Mouse (Mus musculus): ENCODE data around the gene Ahdc1. TPM values are rescaled to one million over a fixed set of nuclear protein-coding genes. Genes with fewer than 3 reads are reported as not detected.
A peak's percentile ranks its signal among the peaks of the same experiment; 100 is the strongest.

Ahdc1 gene
- polyA plus RNA-seq, 1 experiment from 2014 or later = 10.1 TPM

- Histone ChIP-seq H3K9me3 (replicated peaks) (no peaks in the 10 kb centered on the region), H3K9ac (no peak overlapping the region), H3K4me3 (replicated peaks) (no peak overlapping the region), H3K27ac (no peak overlapping the region), H3K4me1 (peaks cover 68% of the 10 kb centered on the region), H3K4me2 (no peak overlapping the region), H3K27me3 (no peaks in the 10 kb centered on the region), H3K36me3 (peaks cover 12% of the 10 kb centered on the region)
- ATAC-seq (replicated peaks; ENCODE audit: low FRiP score) = no peak
- 84% methylated on average over 1 of the region's 1 CpGs for WGBS
Observed at GRCm38 (mm10) chr4:133035446-133035845, 24.4 kb downstream of the Ahdc1 start.

DNA sequence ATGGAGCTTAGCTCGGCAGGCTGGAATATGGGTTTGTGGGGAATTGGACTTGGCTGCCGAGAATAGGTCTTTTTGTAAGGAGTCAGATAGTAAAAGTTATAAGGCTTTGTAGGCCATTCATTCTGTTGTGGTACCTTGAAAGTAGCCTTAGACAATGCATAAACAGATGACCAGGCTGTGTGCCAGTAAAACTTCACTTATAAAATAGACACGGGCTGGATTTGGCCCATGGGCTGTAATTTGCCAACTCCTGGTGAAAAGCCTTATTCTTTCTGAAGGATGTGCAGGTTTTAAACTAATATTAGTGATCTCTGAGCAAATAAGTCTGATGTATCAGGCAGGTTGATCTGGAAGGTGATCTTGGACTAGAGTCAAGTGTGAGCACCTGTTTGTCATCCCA is 24.9 kb downstream of the Ahdc1 start:
- Histone ChIP-seq H3K4me1 (peaks cover 68% of the 10 kb centered on the region), H3K4me3 (replicated peaks) (no peak overlapping the region), H3K27ac (no peak overlapping the region), H3K27me3 (no peaks in the 10 kb centered on the region), H3K9ac (no peak overlapping the region), H3K36me3 (peaks cover 11% of the 10 kb centered on the region), H3K4me2 (no peak overlapping the region), H3K9me3 (replicated peaks) (no peaks in the 10 kb centered on the region)
- WGBS = 75% methylated on average over 3 of the region's 3 CpGs
- ATAC-seq (replicated peaks; ENCODE audit: low FRiP score) = no peak

DNA sequence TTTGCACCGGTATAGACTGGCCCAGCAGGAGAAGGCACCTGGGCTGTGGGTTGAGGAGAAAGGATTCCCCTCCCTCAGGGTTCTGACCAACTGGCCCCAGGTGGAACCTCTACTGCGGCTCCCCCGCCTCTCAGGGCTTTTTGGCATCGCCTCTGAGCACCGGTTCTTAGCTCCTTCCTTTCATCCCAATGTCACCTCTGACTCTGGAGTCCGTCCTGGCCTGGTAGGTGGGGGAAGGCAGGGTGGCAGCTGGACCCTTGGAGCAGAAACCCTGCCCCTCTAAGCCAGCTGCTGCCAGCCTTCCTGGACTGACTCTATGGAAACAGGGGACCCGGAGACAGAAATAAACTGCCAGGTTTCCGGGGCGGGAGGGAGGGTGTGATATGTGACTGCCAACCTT is 26.2 kb downstream of the Ahdc1 start:
- WGBS = 30% methylated on average over 9 of the region's 9 CpGs
- H3K4me3 ChIP-seq (replicated peaks) = no peak overlapping the region
- no peaks in the 10 kb centered on the region for H3K36me3 ChIP-seq
- peaks cover 81% of the 10 kb centered on the region for H3K4me1 ChIP-seq
- ATAC-seq (replicated peaks; ENCODE audit: low FRiP score) = no peak
- H3K27me3 ChIP-seq = no peaks in the 10 kb centered on the region
- H3K9ac ChIP-seq = no peak overlapping the region
- no peaks in the 10 kb centered on the region for H3K9me3 ChIP-seq (replicated peaks)
- H3K27ac ChIP-seq = no peak overlapping the region
- peak overlapping the region; percentile 99 for H3K4me2 ChIP-seq

- peak overlapping the region; percentile 99 for H3K4me2 ChIP-seq
- no peaks in the 10 kb centered on the region for H3K36me3 ChIP-seq
- H3K9ac ChIP-seq = no peak overlapping the region
- 26% methylated on average over 6 of the region's 6 CpGs for WGBS
- peak overlapping the region; percentile 96; the same call in 1 of the 2 replicates for H3K27ac ChIP-seq
- no peaks in the 10 kb centered on the region for H3K9me3 ChIP-seq (replicated peaks)
- peaks cover 84% of the 10 kb centered on the region for H3K4me1 ChIP-seq
- H3K4me3 ChIP-seq (replicated peaks) = peak overlapping the region; percentile 68
- H3K27me3 ChIP-seq = no peaks in the 10 kb centered on the region
- ATAC-seq (replicated peaks; ENCODE audit: low FRiP score) = no peak
Observed at GRCm38 (mm10) chr4:133037798-133038197, 26.7 kb downstream of the Ahdc1 start.

DNA sequence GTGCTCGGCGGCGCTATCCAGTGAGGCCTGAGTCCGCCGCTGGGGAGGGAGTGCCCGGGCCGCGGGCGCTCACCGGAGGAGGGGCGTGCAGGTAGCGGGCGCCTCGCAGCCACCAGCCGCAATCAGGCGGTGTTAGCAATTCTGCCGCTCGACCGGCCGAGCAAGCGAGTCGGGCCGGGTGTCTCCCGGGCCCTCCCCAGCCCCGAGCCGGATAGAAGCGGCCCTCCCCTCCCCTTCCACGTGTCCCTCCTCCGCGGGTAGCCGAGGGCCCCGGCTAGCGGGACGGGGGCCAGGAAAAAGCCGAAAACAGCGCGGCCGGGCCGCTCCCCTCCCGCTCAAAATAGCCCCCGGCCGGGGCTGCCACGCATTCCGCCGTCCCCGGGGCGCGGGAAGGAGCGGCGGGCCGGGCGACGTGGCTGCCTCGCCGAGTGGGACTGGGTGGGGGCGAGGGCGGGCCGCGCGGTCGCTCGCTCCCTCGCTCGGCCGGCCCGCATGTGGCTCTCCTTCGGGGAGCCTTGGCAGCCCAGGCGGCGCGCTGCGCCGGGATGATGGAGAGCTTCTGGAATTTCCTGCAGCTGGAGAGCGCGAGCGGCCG is 27.6 kb downstream of the Ahdc1 start:
- Histone ChIP-seq H3K4me2 (peak overlapping the region; percentile 99), H3K9me3 (replicated peaks) (no peaks in the 10 kb centered on the region), H3K36me3 (no peaks in the 10 kb centered on the region), H3K9ac (peak overlapping the region; percentile 70), H3K4me1 (peaks cover 91% of the 10 kb centered on the region), H3K27ac (peak overlapping the region; percentile 96), H3K4me3 (replicated peaks) (peak overlapping the region; percentile 68), H3K27me3 (no peaks in the 10 kb centered on the region)
- peak; percentile 58 for ATAC-seq (replicated peaks; ENCODE audit: low FRiP score)
- whole genome bisulfite sequencing = under 1% methylated on average over 75 of the region's 76 CpGs

GRCm38 (mm10) chr4:133039116-133039819 is 28.2 kb downstream of the Ahdc1 start:
- ATAC-seq (replicated peaks; ENCODE audit: low FRiP score) = peak; percentile 23; the same call in 1 of the 2 replicates

DNA sequence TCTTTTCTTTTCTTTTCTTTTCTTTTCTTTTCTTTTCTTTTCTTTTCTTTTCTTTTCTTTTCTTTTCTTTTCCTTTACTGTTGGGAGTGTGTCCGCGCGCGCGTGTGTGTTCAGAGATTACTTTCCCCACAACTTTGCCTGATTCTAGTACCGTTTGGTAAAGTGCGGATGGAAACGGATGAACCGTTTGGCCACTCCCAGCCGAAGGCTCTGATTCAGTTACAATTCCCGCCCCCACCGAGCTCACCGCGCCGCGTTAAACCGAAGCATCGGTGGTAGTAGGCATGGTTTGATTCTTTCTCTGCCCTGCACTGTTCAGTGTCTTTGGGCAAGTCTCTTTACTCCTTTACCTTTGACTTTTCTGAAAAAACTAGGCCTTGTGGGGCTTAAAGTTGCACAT is 28.8 kb downstream of the Ahdc1 start:
- WGBS = 14% methylated on average over 18 of the region's 18 CpGs
- peak overlapping the region; percentile 70 for H3K9ac ChIP-seq

More at GRCm38 (mm10) chr4:133039116-133039819, 28.2 kb downstream of the Ahdc1 start:
- Histone ChIP-seq H3K4me3 (replicated peaks) (peak overlapping the region; percentile 68), H3K27ac (peak overlapping the region; percentile 96), H3K4me2 (peak overlapping the region; percentile 99), H3K9ac (peak overlapping the region; percentile 70), H3K36me3 (no peaks in the 10 kb centered on the region), H3K9me3 (replicated peaks) (no peaks in the 10 kb centered on the region), H3K4me1 (peaks cover 95% of the 10 kb centered on the region), H3K27me3 (no peaks in the 10 kb centered on the region)
- WGBS = under 1% methylated on average over 66 of the region's 77 CpGs

DNA sequence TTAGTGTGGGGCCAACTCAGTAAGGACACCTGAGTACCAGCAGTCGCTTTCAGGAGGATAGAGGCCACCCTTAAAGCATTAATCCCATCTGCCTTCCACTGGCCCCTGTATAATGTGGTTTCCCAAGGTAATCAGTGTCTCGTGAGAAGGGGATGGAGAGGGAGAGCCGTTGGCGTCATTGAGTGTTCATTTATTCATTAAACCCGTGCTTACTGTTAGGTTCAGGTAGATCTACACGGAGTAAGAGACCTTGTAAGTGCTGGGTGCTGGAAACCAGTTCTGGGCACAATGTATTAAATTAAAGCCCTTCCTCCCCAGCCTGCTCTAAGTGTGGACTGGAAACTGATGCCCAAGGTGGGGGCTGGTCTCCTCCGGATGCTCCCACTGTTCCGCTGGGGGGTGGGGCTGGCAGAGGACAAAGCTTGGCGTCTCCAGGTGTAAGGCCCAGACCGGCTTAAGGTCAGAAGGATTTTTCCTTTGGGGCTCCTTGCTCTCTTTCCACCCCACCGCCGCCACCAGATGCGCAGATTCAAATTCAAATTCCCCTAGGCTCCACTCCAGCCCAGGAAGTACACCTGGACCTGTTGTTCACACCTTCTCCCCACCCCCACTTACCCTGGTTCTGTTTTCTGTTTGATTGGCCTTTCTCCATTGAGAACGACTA is 29.3 kb downstream of the Ahdc1 start:
- no peak for ATAC-seq (replicated peaks; ENCODE audit: low FRiP score)
- Histone ChIP-seq H3K27me3 (no peaks in the 10 kb centered on the region), H3K4me2 (peak overlapping the region; percentile 99), H3K4me3 (replicated peaks) (peak overlapping the region; percentile 68), H3K36me3 (no peaks in the 10 kb centered on the region), H3K4me1 (peaks cover 97% of the 10 kb centered on the region), H3K27ac (peak overlapping the region; percentile 96), H3K9ac (no peak overlapping the region), H3K9me3 (replicated peaks) (no peaks in the 10 kb centered on the region)
- WGBS = 28% methylated on average over 14 of the region's 14 CpGs

More for the DNA sequence above, 28.8 kb downstream of the Ahdc1 start:
- H3K4me2 ChIP-seq = peak overlapping the region; percentile 99
- H3K9me3 ChIP-seq (replicated peaks) = no peaks in the 10 kb centered on the region
- H3K4me1 ChIP-seq = peaks cover 96% of the 10 kb centered on the region
- no peaks in the 10 kb centered on the region for H3K27me3 ChIP-seq
- H3K27ac ChIP-seq = peak overlapping the region; percentile 96
- H3K4me3 ChIP-seq (replicated peaks) = peak overlapping the region; percentile 68
- no peak for ATAC-seq (replicated peaks; ENCODE audit: low FRiP score)
- no peaks in the 10 kb centered on the region for H3K36me3 ChIP-seq

DNA sequence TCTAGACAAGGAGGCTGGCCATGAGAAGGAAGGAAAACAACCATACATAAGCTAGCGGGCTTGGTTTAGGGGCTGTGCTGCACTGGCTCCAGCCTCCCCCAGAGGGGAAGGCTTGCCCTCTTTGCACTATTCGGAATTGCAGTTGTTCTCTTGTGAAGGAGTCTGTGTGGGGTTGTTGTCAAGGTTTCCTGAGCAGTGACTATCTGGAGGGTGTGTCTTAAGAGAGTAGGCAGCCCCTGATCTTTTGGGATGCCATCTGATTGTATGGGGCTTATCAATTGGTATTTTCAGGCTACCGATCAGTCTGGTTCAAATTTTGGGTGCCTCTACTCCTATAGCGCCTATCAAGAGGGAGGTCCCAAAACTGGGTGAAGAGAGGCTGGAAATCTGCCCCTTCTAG is 31.2 kb downstream of the Ahdc1 start:
- Histone ChIP-seq H3K4me2 (peak overlapping the region; percentile 99), H3K27ac (peak overlapping the region; percentile 95), H3K36me3 (no peaks in the 10 kb centered on the region), H3K27me3 (no peaks in the 10 kb centered on the region), H3K4me1 (peaks cover 99% of the 10 kb centered on the region), H3K4me3 (replicated peaks) (peak overlapping the region; percentile 20), H3K9me3 (replicated peaks) (no peaks in the 10 kb centered on the region), H3K9ac (peak overlapping the region; percentile 19; the same call in 1 of the 2 replicates)
- 18% methylated on average over 4 of the region's 4 CpGs for whole genome bisulfite sequencing
- ATAC-seq (replicated peaks; ENCODE audit: low FRiP score) = no peak

GRCm38 (mm10) chr4:133042651-133043635 is 31.9 kb downstream of the Ahdc1 start:
- peak; percentile 13; the same call in 1 of the 2 replicates for ATAC-seq (replicated peaks; ENCODE audit: low FRiP score)
- Histone ChIP-seq H3K27ac (peak overlapping the region; percentile 95), H3K4me2 (peak overlapping the region; percentile 99), H3K9ac (peak overlapping the region; percentile 36; the same call in 1 of the 2 replicates), H3K36me3 (no peaks in the 10 kb centered on the region), H3K9me3 (replicated peaks) (no peaks in the 10 kb centered on the region), H3K27me3 (no peaks in the 10 kb centered on the region), H3K4me3 (replicated peaks) (peak overlapping the region; percentile 20), H3K4me1 (peaks cover 99% of the 10 kb centered on the region)
- WGBS = 9% methylated on average over 27 of the region's 28 CpGs

All from kidney, embryonic 15.5 days (tissue).